9 mouse cellular contexts compared by ENCODE assay signal in the genomic region with DNA sequence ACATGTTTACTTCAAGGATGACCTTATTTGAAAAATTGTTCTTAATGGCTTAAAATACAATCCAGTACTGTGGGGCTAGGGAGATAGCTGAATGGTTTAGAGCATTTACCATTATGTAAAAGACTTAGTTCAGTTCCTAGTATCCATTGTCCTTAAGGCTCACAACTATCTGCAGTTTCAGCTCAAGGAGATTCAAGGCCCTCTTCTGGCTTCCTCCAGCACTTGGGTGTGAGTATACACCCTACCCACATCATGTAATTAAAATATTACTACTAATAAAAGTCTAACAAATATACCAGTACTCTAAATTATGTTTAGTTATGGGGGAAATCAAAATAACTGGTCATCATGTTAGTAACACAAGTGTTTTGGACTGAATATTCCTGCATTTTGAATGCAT. TPM values are rescaled to one million over a fixed set of nuclear protein-coding genes. Genes with fewer than 3 reads are reported as not detected.
DNase-seq lines count a peak whose midpoint lies in the region; ATAC-seq and TF ChIP-seq lines count a peak whose summit lies in the region.
"Had no signal": no experiment of that assay in that cellular context is flagged by ENCODE, and none has a peak within 500 bp of the region (broad histone marks: within the 10 kb centered on the region; RNA-seq: fewer than 3 reads in every experiment).

No protein-coding gene starts in this region.

- H3K4me1 ChIP-seq in heart, embryonic 14.5 days (ENCODE audit: control insufficient read depth in 2 of 2, insufficient read depth in 2 of 2, low read length in 2 of 2) = peaks cover 0 to 11% of the 10 kb centered on the region in 2 experiments; a peak in 2 of 4 replicates
- peaks cover 28% of the 10 kb centered on the region for H3K4me1 ChIP-seq in hindbrain, embryonic 13.5 days (replicated peaks)
- H3K4me1 ChIP-seq in midbrain, embryonic 13.5 days (replicated peaks) = peaks cover 31% of the 10 kb centered on the region
- peaks cover 11% of the 10 kb centered on the region for H3K4me1 ChIP-seq in thymus, adult 2 months (replicated peaks; ENCODE audit: control insufficient read depth, insufficient read depth, low read length)

- ATAC-seq in heart, embryonic 14.5 days (ENCODE audit: insufficient number of reproducible peaks, insufficient read depth, low FRiP score, low read depth) = no peak
- no peak for ATAC-seq in hindbrain, embryonic 13.5 days (ENCODE audit: low FRiP score)
- ATAC-seq in midbrain, embryonic 13.5 days = no peak

- no peak for TF ChIP-seq POLR2A in thymus, adult 2 months (IDR thresholded peaks at IDR 0.05; ENCODE audit: control insufficient read depth, extremely low read depth, insufficient read depth, low read length, poor library complexity)

- no peak for TF ChIP-seq CTCF in thymus, adult 2 months (IDR thresholded peaks at IDR 0.05; ENCODE audit: borderline replicate concordance, control insufficient read depth, extremely low read depth, insufficient read depth, low read length, poor library complexity)

- peak overlapping the region in 1 of 2 experiments; percentile 59; a peak in 2 of 4 replicates for H3K4me3 ChIP-seq in heart, embryonic 14.5 days (ENCODE audit: control insufficient read depth in 1 of 2, insufficient read depth in 1 of 2, low read depth in 1 of 2, low read length in 2 of 2)
- H3K4me3 ChIP-seq in hindbrain, embryonic 13.5 days = peak overlapping the region; percentile 22
- H3K4me3 ChIP-seq in midbrain, embryonic 13.5 days (replicated peaks) = peak overlapping the region; percentile 68
- H3K4me3 ChIP-seq in thymus, adult 2 months (ENCODE audit: control insufficient read depth, insufficient read depth, low read length) = no peak overlapping the region

- DNase-seq in heart, postnatal 4 days = no peak
- peak; percentile 33 for DNase-seq in NIH3T3 (ENCODE audit: low read depth)
- no peak for DNase-seq in thymus, adult 2 months
- no peak for DNase-seq in adrenal gland, adult 8-10 months
- DNase-seq in kidney, adult 9 months = no peak

- H3K27ac ChIP-seq in heart, embryonic 14.5 days (replicated peaks in 1 of 2; ENCODE audit: control insufficient read depth in 1 of 2, insufficient read depth in 1 of 2, low read depth in 2 of 2, low read length in 2 of 2) = no peak overlapping the region
- H3K27ac ChIP-seq in hindbrain, embryonic 13.5 days = no peak overlapping the region
- no peak overlapping the region for H3K27ac ChIP-seq in midbrain, embryonic 13.5 days
- no peak overlapping the region for H3K27ac ChIP-seq in thymus, adult 2 months (ENCODE audit: control insufficient read depth, insufficient read depth, low read length)

- peak overlapping the region; percentile 84 for H3K4me2 ChIP-seq in heart, embryonic 14.5 days (ENCODE audit: low read length)
- peak overlapping the region; percentile 83 for H3K4me2 ChIP-seq in hindbrain, embryonic 13.5 days
- peak overlapping the region; percentile 65 for H3K4me2 ChIP-seq in midbrain, embryonic 13.5 days (replicated peaks)

- peaks cover 41% of the 10 kb centered on the region for H3K36me3 ChIP-seq in heart, embryonic 14.5 days (ENCODE audit: control insufficient read depth, insufficient read depth, low read length)
- peaks cover 22% of the 10 kb centered on the region for H3K36me3 ChIP-seq in hindbrain, embryonic 13.5 days
- H3K36me3 ChIP-seq in midbrain, embryonic 13.5 days = peaks cover 27% of the 10 kb centered on the region
- no peaks in the 10 kb centered on the region; the same call in 1 of the 2 replicates for H3K36me3 ChIP-seq in thymus, adult 2 months (ENCODE audit: control insufficient read depth, insufficient read depth, low read length)

- H3K9ac ChIP-seq in heart, embryonic 14.5 days (ENCODE audit: low read length) = peak overlapping the region; percentile 84
- no peak overlapping the region for H3K9ac ChIP-seq in hindbrain, embryonic 13.5 days
- no peak overlapping the region for H3K9ac ChIP-seq in midbrain, embryonic 13.5 days (replicated peaks)

- no peaks in the 10 kb centered on the region for H3K9me3 ChIP-seq in heart, embryonic 14.5 days (ENCODE audit: control insufficient read depth, low read length)
- no peaks in the 10 kb centered on the region for H3K9me3 ChIP-seq in hindbrain, embryonic 13.5 days
- H3K9me3 ChIP-seq in midbrain, embryonic 13.5 days = no peaks in the 10 kb centered on the region

- no peaks in the 10 kb centered on the region for H3K27me3 ChIP-seq in heart, embryonic 14.5 days (ENCODE audit: control insufficient read depth, insufficient read depth, low read length)
- H3K27me3 ChIP-seq in hindbrain, embryonic 13.5 days = no peaks in the 10 kb centered on the region
- no peaks in the 10 kb centered on the region for H3K27me3 ChIP-seq in midbrain, embryonic 13.5 days
- H3K27me3 ChIP-seq in thymus, adult 2 months (ENCODE audit: control insufficient read depth, insufficient read depth, low read length) = no peaks in the 10 kb centered on the region
- H3K27me3 ChIP-seq: Patski had no signal

RNA-seq across cellular contexts. Expression of a gene that starts 1.0 kb away (rescaled TPM):
- polyA plus RNA-seq in heart, embryonic 14.5 days (2014; fragmentation: Nextera tagmentation; extraction: Ambion mirVana) = 44.6 and 48.8 TPM in 2 replicates
- total RNA-seq in heart, postnatal 4 days (2021) = 10 to 100 TPM; 26.7 to 28.9 TPM
- polyA plus RNA-seq in hindbrain, embryonic 13.5 days (2015; fragmentation: Nextera tagmentation; extraction: Ambion mirVana) = 29.2 and 30.1 TPM in 2 replicates
- polyA plus RNA-seq in midbrain, embryonic 13.5 days (2015; fragmentation: Nextera tagmentation; extraction: Ambion mirVana) = 33.4 and 35.1 TPM in 2 replicates
- polyA plus RNA-seq in thymus, adult 2 months (2012; rRNA removed) = 10.9 and 11.9 TPM in 2 replicates
- total RNA-seq in adrenal gland, adult 8-10 months (2022) = 10 to 100 TPM; 17.3 to 23.7 (median 19.4) TPM

RNA-seq across cellular contexts. Expression of a gene that starts 1.2 kb away (rescaled TPM):
- polyA plus RNA-seq in heart, embryonic 14.5 days (2014; fragmentation: Nextera tagmentation; extraction: Ambion mirVana) = 12.2 and 15.3 TPM in 2 replicates
- total RNA-seq in heart, postnatal 4 days (2021) = 10 to 100 TPM; 11.3 to 13.8 TPM
- polyA plus RNA-seq in hindbrain, embryonic 13.5 days (2015; fragmentation: Nextera tagmentation; extraction: Ambion mirVana) = 31.9 and 32.1 TPM in 2 replicates
- 30.5 and 30.8 TPM in 2 replicates for polyA plus RNA-seq in midbrain, embryonic 13.5 days (2015; fragmentation: Nextera tagmentation; extraction: Ambion mirVana)
- polyA plus RNA-seq in thymus, adult 2 months (2012; rRNA removed) = 3.9 and 4.2 TPM in 2 replicates
- 10 to 100 TPM; 15.5 to 26.8 (median 20.7) TPM for total RNA-seq in adrenal gland, adult 8-10 months (2022)

RNA-seq across cellular contexts. Expression of a gene that starts 15.3 kb away (rescaled TPM):
- 66.1 and 69.7 TPM in 2 replicates for polyA plus RNA-seq in heart, embryonic 14.5 days (2014; fragmentation: Nextera tagmentation; extraction: Ambion mirVana)
- 10 to 100 TPM; 17.2 to 20.7 TPM for total RNA-seq in heart, postnatal 4 days (2021)
- 51.7 and 56.6 TPM in 2 replicates for polyA plus RNA-seq in hindbrain, embryonic 13.5 days (2015; fragmentation: Nextera tagmentation; extraction: Ambion mirVana)
- 62.3 and 66.8 TPM in 2 replicates for polyA plus RNA-seq in midbrain, embryonic 13.5 days (2015; fragmentation: Nextera tagmentation; extraction: Ambion mirVana)
- 24.3 and 25.1 TPM in 2 replicates for polyA plus RNA-seq in thymus, adult 2 months (2012; rRNA removed)
- total RNA-seq in adrenal gland, adult 8-10 months (2022) = 10 to 100 TPM in 1 of 4 experiments, 1 to 10 TPM in 3; 8.2 to 12.6 (median 9.0) TPM

RNA-seq across cellular contexts. Expression of a gene that starts 30.0 kb away (rescaled TPM):
- 13.7 and 16.4 TPM in 2 replicates for polyA plus RNA-seq in heart, embryonic 14.5 days (2014; fragmentation: Nextera tagmentation; extraction: Ambion mirVana)
- total RNA-seq in heart, postnatal 4 days (2021) = 10 to 100 TPM; 16.9 to 20.1 TPM
- 32.5 and 36.7 TPM in 2 replicates for polyA plus RNA-seq in hindbrain, embryonic 13.5 days (2015; fragmentation: Nextera tagmentation; extraction: Ambion mirVana)
- polyA plus RNA-seq in midbrain, embryonic 13.5 days (2015; fragmentation: Nextera tagmentation; extraction: Ambion mirVana) = 39.7 and 40.0 TPM in 2 replicates
- polyA plus RNA-seq in thymus, adult 2 months (2012; rRNA removed) = 5.9 and 6.2 TPM in 2 replicates
- 10 to 100 TPM; 20.7 to 27.1 (median 23.2) TPM for total RNA-seq in adrenal gland, adult 8-10 months (2022)

RNA-seq across cellular contexts. Expression of a gene that starts 55.8 kb away (rescaled TPM):
- 0.07 TPM in 1 of 2 replicates, not detected in the other for polyA plus RNA-seq in heart, embryonic 14.5 days (2014; fragmentation: Nextera tagmentation; extraction: Ambion mirVana)
- under 1 TPM in 1 of 2 experiments, not detected in 1; 0.05 TPM for total RNA-seq in heart, postnatal 4 days (2021)
- polyA plus RNA-seq in hindbrain, embryonic 13.5 days (2015; fragmentation: Nextera tagmentation; extraction: Ambion mirVana) = 0.06 and 0.09 TPM in 2 replicates
- 0.11 and 0.14 TPM in 2 replicates for polyA plus RNA-seq in midbrain, embryonic 13.5 days (2015; fragmentation: Nextera tagmentation; extraction: Ambion mirVana)
- polyA plus RNA-seq in thymus, adult 2 months (2012; rRNA removed) = 0.13 and 0.18 TPM in 2 replicates
- under 1 TPM in 2 of 4 experiments, not detected in 2; 0.03 to 0.06 TPM for total RNA-seq in adrenal gland, adult 8-10 months (2022)
